Mouse (Mus musculus): Measurements from ENCODE around the gene Irgc1.

DNA sequence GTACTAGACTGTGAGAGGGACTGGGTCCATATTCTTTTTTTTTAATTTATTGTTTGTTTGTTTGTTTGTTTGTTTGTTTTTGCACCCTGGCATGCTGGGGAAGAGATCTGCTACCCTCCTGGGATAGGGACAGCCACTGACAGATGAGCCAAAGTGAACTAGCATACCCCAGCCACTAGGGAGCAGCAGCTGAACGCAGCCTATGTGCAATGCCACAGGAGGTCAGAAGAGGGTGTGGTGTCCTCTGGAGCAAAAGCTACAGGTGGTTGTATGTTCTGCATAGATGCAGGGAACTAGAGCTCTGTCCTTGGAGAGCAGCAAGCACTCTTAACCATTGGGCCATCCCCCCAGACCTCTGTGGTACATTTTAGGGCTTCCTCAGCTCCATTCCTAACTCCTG, 10.3 kb downstream of the Irgc1 start:
- TF ChIP-seq EP300 (IDR thresholded peaks at IDR 0.05): no peak
- TF ChIP-seq CTCF (IDR thresholded peaks at IDR 0.05): peak; percentile 99
